Mouse (Mus musculus): ENCODE data around the gene Ren1. TPM values are rescaled to one million over a fixed set of nuclear protein-coding genes. Genes with fewer than 3 reads are reported as not detected.

The Ren1 gene
- polyA plus RNA-seq, 1 experiment = 2.6 TPM

- Histone ChIP-seq H3K36me3 (ENCODE audit: control insufficient read depth, insufficient read depth, low read length) (no peaks in the 10 kb centered on the region), H3K27me3 (ENCODE audit: control insufficient read depth, insufficient read depth, low read length) (no peaks in the 10 kb centered on the region), H3K4me3 (ENCODE audit: control insufficient read depth, low read depth, low read length) (no peak overlapping the region), H3K27ac (ENCODE audit: control insufficient read depth, insufficient read depth, low read depth, low read length) (no peak overlapping the region), H3K4me1 (ENCODE audit: control insufficient read depth, insufficient read depth, low read length) (no peaks in the 10 kb centered on the region)
- TF ChIP-seq POLR2A (IDR thresholded peaks at IDR 0.05; ENCODE audit: control insufficient read depth, low read depth, low read length) = no peak
Measured at GRCm38 (mm10) chr1:133344357-133344756, 6.0 kb upstream of the Ren1 start.

GRCm38 (mm10) chr1:133346531-133346930, 3.8 kb upstream of the Ren1 start:
- H3K4me1 ChIP-seq (ENCODE audit: control insufficient read depth, insufficient read depth, low read length) = no peaks in the 10 kb centered on the region
- no peak overlapping the region for H3K27ac ChIP-seq (ENCODE audit: control insufficient read depth, insufficient read depth, low read depth, low read length)
- no peaks in the 10 kb centered on the region for H3K27me3 ChIP-seq (ENCODE audit: control insufficient read depth, insufficient read depth, low read length)
- no peaks in the 10 kb centered on the region for H3K36me3 ChIP-seq (ENCODE audit: control insufficient read depth, insufficient read depth, low read length)
- TF ChIP-seq POLR2A (IDR thresholded peaks at IDR 0.05; ENCODE audit: control insufficient read depth, low read depth, low read length) (no peak), CTCF (IDR thresholded peaks at IDR 0.05; ENCODE audit: control insufficient read depth, insufficient read depth, insufficient replicate concordance, low read depth, low read length) (no peak)
- no peak overlapping the region for H3K4me3 ChIP-seq (ENCODE audit: control insufficient read depth, low read depth, low read length)

GRCm38 (mm10) chr1:133347226-133347625, 3.1 kb upstream of the Ren1 start:
- H3K4me3 ChIP-seq (ENCODE audit: control insufficient read depth, low read depth, low read length) = no peak overlapping the region
- no peak for TF ChIP-seq POLR2A (IDR thresholded peaks at IDR 0.05; ENCODE audit: control insufficient read depth, low read depth, low read length)
- no peak for TF ChIP-seq CTCF (IDR thresholded peaks at IDR 0.05; ENCODE audit: control insufficient read depth, insufficient read depth, insufficient replicate concordance, low read depth, low read length)
- no peaks in the 10 kb centered on the region for H3K4me1 ChIP-seq (ENCODE audit: control insufficient read depth, insufficient read depth, low read length)
- no peak overlapping the region for H3K27ac ChIP-seq (ENCODE audit: control insufficient read depth, insufficient read depth, low read depth, low read length)
- no peaks in the 10 kb centered on the region for H3K36me3 ChIP-seq (ENCODE audit: control insufficient read depth, insufficient read depth, low read length)
- no peaks in the 10 kb centered on the region for H3K27me3 ChIP-seq (ENCODE audit: control insufficient read depth, insufficient read depth, low read length)

GRCm38 (mm10) chr1:133347693-133348520, 2.4 kb upstream of the Ren1 start:
- no peak for TF ChIP-seq CTCF (IDR thresholded peaks at IDR 0.05; ENCODE audit: control insufficient read depth, insufficient read depth, insufficient replicate concordance, low read depth, low read length)
- TF ChIP-seq POLR2A (IDR thresholded peaks at IDR 0.05; ENCODE audit: control insufficient read depth, low read depth, low read length) = no peak
- Histone ChIP-seq H3K27ac (ENCODE audit: control insufficient read depth, insufficient read depth, low read depth, low read length) (no peak overlapping the region), H3K4me3 (ENCODE audit: control insufficient read depth, low read depth, low read length) (no peak overlapping the region), H3K36me3 (ENCODE audit: control insufficient read depth, insufficient read depth, low read length) (no peaks in the 10 kb centered on the region), H3K27me3 (ENCODE audit: control insufficient read depth, insufficient read depth, low read length) (no peaks in the 10 kb centered on the region), H3K4me1 (ENCODE audit: control insufficient read depth, insufficient read depth, low read length) (no peaks in the 10 kb centered on the region)

- Histone ChIP-seq H3K27ac (ENCODE audit: control insufficient read depth, insufficient read depth, low read depth, low read length) (no peak overlapping the region), H3K27me3 (ENCODE audit: control insufficient read depth, insufficient read depth, low read length) (no peaks in the 10 kb centered on the region), H3K4me3 (ENCODE audit: control insufficient read depth, low read depth, low read length) (no peak overlapping the region), H3K36me3 (ENCODE audit: control insufficient read depth, insufficient read depth, low read length) (no peaks in the 10 kb centered on the region), H3K4me1 (ENCODE audit: control insufficient read depth, insufficient read depth, low read length) (no peaks in the 10 kb centered on the region)
- TF ChIP-seq POLR2A (IDR thresholded peaks at IDR 0.05; ENCODE audit: control insufficient read depth, low read depth, low read length) (no peak), CTCF (IDR thresholded peaks at IDR 0.05; ENCODE audit: control insufficient read depth, insufficient read depth, insufficient replicate concordance, low read depth, low read length) (no peak)
Measured at GRCm38 (mm10) chr1:133351762-133352161, 1.5 kb downstream of the Ren1 start.

- Histone ChIP-seq H3K27me3 (ENCODE audit: control insufficient read depth, insufficient read depth, low read length) (no peaks in the 10 kb centered on the region), H3K4me3 (ENCODE audit: control insufficient read depth, low read depth, low read length) (no peak overlapping the region), H3K27ac (ENCODE audit: control insufficient read depth, insufficient read depth, low read depth, low read length) (no peak overlapping the region), H3K36me3 (ENCODE audit: control insufficient read depth, insufficient read depth, low read length) (no peaks in the 10 kb centered on the region), H3K4me1 (ENCODE audit: control insufficient read depth, insufficient read depth, low read length) (no peaks in the 10 kb centered on the region)
- TF ChIP-seq CTCF (IDR thresholded peaks at IDR 0.05; ENCODE audit: control insufficient read depth, insufficient read depth, insufficient replicate concordance, low read depth, low read length) = peak; percentile 89; the same call in 1 of the 2 replicates
- TF ChIP-seq POLR2A (IDR thresholded peaks at IDR 0.05; ENCODE audit: control insufficient read depth, low read depth, low read length) = no peak
Measured at GRCm38 (mm10) chr1:133353371-133353809, 3.1 kb downstream of the Ren1 start.

- no peak overlapping the region for H3K4me3 ChIP-seq (ENCODE audit: control insufficient read depth, low read depth, low read length)
- no peaks in the 10 kb centered on the region for H3K4me1 ChIP-seq (ENCODE audit: control insufficient read depth, insufficient read depth, low read length)
- no peak overlapping the region for H3K27ac ChIP-seq (ENCODE audit: control insufficient read depth, insufficient read depth, low read depth, low read length)
- no peaks in the 10 kb centered on the region for H3K36me3 ChIP-seq (ENCODE audit: control insufficient read depth, insufficient read depth, low read length)
- TF ChIP-seq CTCF (IDR thresholded peaks at IDR 0.05; ENCODE audit: control insufficient read depth, insufficient read depth, insufficient replicate concordance, low read depth, low read length) (no peak), POLR2A (IDR thresholded peaks at IDR 0.05; ENCODE audit: control insufficient read depth, low read depth, low read length) (no peak)
- no peaks in the 10 kb centered on the region for H3K27me3 ChIP-seq (ENCODE audit: control insufficient read depth, insufficient read depth, low read length)
Measured at GRCm38 (mm10) chr1:133355469-133355868, 5.2 kb downstream of the Ren1 start.
